Mouse (Mus musculus): ENCODE data around the gene Nnmt. TPM values are rescaled to one million over a fixed set of nuclear protein-coding genes. Genes with fewer than 3 reads are reported as not detected.

Gene Nnmt
- polyA plus RNA-seq, 1 experiment from 2014 or later, result 13.3 TPM

DNA sequence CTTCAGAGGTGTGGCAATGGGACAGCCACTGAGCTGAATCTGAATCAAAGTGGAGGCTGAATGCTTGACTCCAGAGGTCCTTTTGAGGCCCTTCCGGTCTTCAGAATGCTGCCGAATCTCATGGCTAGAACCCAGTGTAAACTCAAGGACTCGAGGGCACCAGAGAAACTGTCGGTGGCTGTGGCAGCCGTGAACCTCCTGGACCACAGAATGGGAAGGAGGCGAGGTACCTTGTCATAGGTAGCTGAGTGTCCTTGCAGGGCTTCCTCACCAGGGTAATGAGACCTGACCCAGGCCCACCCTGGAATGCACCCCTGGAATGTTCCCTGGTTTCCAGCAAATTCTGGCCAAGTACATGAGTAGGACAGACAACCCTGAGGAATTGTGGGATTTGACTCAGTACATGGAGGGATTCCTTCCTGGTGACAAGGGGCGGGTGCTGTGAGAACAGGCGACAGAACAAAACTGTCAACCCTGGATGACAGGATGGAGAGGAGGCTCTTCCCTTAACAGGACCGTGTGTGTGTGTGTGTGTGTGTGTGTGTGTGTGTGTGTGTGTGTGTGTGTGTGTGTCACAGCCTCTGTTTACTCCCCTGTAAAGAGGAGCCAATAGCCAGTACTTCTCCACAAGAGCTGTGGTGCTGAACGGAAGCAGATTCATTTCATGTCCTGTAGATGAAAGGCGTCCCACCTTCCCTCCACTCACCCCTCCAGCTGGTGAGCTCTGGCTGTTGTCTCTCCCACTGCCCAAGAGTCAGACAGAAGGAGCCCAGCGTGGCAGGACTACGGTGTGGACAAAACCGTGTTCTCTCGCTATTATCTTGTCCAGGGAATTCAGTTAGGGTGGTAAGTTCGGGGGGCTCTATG is 42.1 kb upstream of the Nnmt start:
- Histone ChIP-seq H3K4me2 (replicated peaks) (no peak overlapping the region), H3K9ac (no peak overlapping the region), H3K27ac (replicated peaks) (no peak overlapping the region), H3K4me1 (peaks cover 12% of the 10 kb centered on the region), H3K36me3 (no peaks in the 10 kb centered on the region), H3K27me3 (peaks cover 23% of the 10 kb centered on the region), H3K4me3 (replicated peaks) (no peak overlapping the region), H3K9me3 (replicated peaks) (no peaks in the 10 kb centered on the region; the same call in 1 of the 2 replicates)
- WGBS, result 49% methylated on average over 16 of the region's 16 CpGs
- no peak for ATAC-seq (ENCODE audit: insufficient number of reproducible peaks, low FRiP score, low TSS enrichment, low read depth)

DNA sequence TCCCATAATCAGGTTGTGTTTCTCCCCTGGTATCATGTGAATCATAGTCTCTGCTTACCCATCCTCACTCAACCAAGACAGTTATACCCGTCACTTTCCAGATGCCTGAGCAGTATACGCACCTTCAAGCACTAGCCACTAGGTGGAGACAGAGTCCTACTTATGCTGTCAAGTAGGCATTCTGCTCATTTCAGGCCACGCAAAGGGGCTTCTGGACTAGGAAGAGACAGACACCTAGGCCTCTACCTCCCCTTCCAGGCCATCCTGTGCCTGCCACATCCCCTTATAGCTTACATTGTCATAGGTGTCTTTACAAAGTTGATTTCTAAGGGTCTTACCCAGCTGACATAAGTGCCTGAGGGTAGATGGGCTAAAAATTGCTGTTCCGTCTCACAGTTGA is 41.3 kb upstream of the Nnmt start:
- no peak for ATAC-seq (ENCODE audit: insufficient number of reproducible peaks, low FRiP score, low TSS enrichment, low read depth)
- H3K4me2 ChIP-seq (replicated peaks), result no peak overlapping the region
- H3K4me1 ChIP-seq, result peaks cover 12% of the 10 kb centered on the region
- whole genome bisulfite sequencing, result 25% methylated on average over 4 of the region's 4 CpGs
- H3K27me3 ChIP-seq, result peaks cover 23% of the 10 kb centered on the region
- H3K9me3 ChIP-seq (replicated peaks), result no peaks in the 10 kb centered on the region; the same call in 1 of the 2 replicates
- no peak overlapping the region for H3K4me3 ChIP-seq (replicated peaks)
- H3K9ac ChIP-seq, result no peak overlapping the region
- no peaks in the 10 kb centered on the region for H3K36me3 ChIP-seq
- H3K27ac ChIP-seq (replicated peaks), result no peak overlapping the region

DNA sequence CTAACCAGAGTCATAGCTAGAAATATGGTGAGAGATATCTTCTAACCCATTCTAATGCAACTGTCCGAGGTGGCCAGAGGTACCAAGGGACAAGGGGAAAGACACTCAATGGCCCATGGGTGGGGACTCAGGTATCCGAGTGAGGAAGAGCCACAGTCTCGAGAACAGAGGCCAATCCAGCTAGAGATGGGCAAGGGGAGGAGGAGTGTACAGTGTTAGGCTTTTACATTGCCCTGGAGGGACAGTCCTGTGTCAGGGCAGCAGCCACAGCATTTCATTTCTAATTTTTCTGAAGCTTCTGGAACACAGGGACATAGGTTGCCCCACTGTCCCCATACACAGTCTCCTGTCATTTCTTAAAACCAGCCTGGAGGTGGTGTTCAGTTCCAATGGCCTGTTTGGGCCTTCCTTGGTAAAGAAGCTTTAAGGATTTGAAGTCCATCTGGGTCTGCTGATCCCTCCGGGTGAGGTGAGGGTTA is 40.7 kb upstream of the Nnmt start:
- H3K9me3 ChIP-seq (replicated peaks), result no peaks in the 10 kb centered on the region; the same call in 1 of the 2 replicates
- H3K4me2 ChIP-seq (replicated peaks), result no peak overlapping the region
- ATAC-seq (ENCODE audit: insufficient number of reproducible peaks, low FRiP score, low TSS enrichment, low read depth), result no peak
- no peaks in the 10 kb centered on the region for H3K36me3 ChIP-seq
- no peak overlapping the region for H3K9ac ChIP-seq
- H3K27ac ChIP-seq (replicated peaks), result no peak overlapping the region
- H3K4me1 ChIP-seq, result peaks cover 12% of the 10 kb centered on the region
- 47% methylated on average over 4 of the region's 4 CpGs for WGBS
- H3K4me3 ChIP-seq (replicated peaks), result no peak overlapping the region
- peaks cover 23% of the 10 kb centered on the region for H3K27me3 ChIP-seq

DNA sequence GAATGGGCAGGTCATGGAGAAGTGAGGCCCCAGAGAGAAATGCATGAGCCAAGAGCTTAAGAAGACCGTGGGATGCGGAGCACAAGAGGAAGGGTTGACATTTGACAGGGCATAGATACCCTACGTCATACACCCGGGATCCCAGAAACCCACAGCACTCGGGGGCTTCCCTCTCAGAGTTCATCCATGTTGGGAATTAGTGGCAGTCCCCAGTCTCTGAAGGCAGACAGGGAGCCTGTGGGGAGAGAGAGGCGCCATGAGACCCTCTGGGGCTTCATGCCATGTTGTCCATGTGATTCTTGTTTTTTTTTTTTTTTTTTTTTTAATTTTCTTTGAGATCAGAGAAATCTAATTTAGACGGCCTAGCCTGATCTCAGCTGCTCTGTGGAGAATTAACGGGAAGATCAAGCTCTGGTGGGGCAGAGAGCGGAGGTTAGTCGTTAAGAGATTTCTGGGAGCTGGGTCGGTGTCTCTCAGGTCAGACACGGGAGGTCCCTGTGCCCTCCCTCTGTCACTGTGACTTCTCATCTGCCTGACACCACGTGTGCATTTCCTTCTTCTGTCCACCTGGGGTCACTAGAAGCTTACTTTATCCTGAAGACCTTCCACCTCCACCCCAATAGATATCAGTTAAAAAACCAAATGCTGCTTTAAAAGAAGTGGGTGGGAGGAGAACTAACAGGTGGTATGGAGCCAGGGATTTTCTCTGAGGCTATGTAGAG is 40.1 kb upstream of the Nnmt start:
- no peak for ATAC-seq (ENCODE audit: insufficient number of reproducible peaks, low FRiP score, low TSS enrichment, low read depth)
- peaks cover 12% of the 10 kb centered on the region for H3K4me1 ChIP-seq
- no peak overlapping the region for H3K9ac ChIP-seq
- H3K27ac ChIP-seq (replicated peaks), result no peak overlapping the region
- no peak overlapping the region for H3K4me3 ChIP-seq (replicated peaks)
- H3K9me3 ChIP-seq (replicated peaks), result no peaks in the 10 kb centered on the region; the same call in 1 of the 2 replicates
- H3K27me3 ChIP-seq, result peaks cover 18% of the 10 kb centered on the region
- no peaks in the 10 kb centered on the region for H3K36me3 ChIP-seq
- WGBS, result 51% methylated on average over 13 of the region's 13 CpGs
- H3K4me2 ChIP-seq (replicated peaks), result no peak overlapping the region

DNA sequence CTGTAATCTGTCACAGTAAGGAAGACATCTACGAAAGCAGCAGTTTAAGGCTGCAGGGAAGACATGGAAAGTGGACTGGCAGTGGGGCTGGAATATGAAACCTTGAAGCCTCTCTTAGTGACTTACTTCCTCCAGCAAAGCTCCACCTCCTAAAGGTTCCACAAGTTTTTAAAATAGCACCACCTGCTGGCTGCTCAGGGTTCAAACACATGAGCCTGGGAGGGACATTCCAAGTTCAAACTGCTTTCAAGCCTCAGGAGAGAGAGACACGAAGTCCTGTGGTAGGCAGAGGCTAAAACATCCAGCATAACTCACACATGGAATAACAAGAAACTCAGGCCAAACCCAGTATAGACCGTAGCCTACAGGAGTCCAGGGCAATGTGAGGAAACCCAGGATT is 39.4 kb upstream of the Nnmt start:
- H3K27ac ChIP-seq (replicated peaks), result no peak overlapping the region
- peaks cover 7% of the 10 kb centered on the region for H3K4me1 ChIP-seq
- no peaks in the 10 kb centered on the region; the same call in 1 of the 2 replicates for H3K9me3 ChIP-seq (replicated peaks)
- ATAC-seq (ENCODE audit: insufficient number of reproducible peaks, low FRiP score, low TSS enrichment, low read depth), result no peak
- no peak overlapping the region for H3K9ac ChIP-seq
- peaks cover 18% of the 10 kb centered on the region; the same call in 1 of the 2 replicates for H3K27me3 ChIP-seq
- H3K4me3 ChIP-seq (replicated peaks), result no peak overlapping the region
- no peak overlapping the region for H3K4me2 ChIP-seq (replicated peaks)
- H3K36me3 ChIP-seq, result no peaks in the 10 kb centered on the region
- 76% methylated on average over 3 of the region's 3 CpGs for WGBS

DNA sequence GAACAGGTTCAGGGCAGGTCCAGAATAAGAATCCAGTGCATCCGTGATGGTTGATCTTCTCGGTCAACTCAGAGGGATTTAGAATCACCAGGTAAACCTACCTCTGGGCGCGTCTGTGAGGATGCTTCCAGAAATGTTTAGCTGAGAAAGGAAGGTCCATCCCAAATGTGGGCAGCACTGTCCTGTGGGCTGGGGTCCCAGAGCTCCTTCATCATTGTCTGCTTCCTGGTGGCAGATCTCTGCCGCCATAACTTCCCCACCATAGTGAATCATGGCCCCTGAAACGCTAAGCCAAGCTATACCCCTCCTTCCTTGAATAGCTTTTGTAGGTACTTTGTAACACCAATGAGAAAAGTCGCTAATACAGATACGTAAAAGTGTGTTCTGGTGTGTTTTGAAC is 36.7 kb upstream of the Nnmt start:
- Histone ChIP-seq H3K27me3 (no peaks in the 10 kb centered on the region), H3K4me2 (replicated peaks) (no peak overlapping the region), H3K9me3 (replicated peaks) (no peaks in the 10 kb centered on the region; the same call in 1 of the 2 replicates), H3K4me1 (no peaks in the 10 kb centered on the region), H3K4me3 (replicated peaks) (no peak overlapping the region), H3K27ac (replicated peaks) (no peak overlapping the region), H3K36me3 (no peaks in the 10 kb centered on the region), H3K9ac (no peak overlapping the region)
- no peak for ATAC-seq (ENCODE audit: insufficient number of reproducible peaks, low FRiP score, low TSS enrichment, low read depth)
- WGBS, result 90% methylated on average over 8 of the region's 8 CpGs

DNA sequence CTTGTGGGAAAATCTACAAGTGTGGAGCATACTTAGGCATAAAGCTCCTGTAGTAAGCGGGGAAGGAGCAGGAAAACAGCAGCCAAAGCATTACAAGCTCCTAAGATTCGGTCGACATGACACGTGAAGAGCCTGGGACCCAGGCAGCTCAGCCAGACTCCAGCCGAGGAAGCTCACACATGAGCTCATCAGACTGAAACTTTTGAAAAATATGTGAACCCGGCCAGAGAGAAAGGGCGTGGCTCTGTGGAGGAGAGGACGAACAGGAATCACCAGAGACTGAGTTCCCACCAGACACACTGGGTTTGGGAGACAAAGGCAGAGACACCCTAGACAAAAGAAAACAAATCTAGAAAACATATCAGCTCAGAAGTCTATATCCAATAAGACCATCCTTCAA is 35.9 kb upstream of the Nnmt start:
- no peaks in the 10 kb centered on the region; the same call in 1 of the 2 replicates for H3K9me3 ChIP-seq (replicated peaks)
- no peaks in the 10 kb centered on the region for H3K4me1 ChIP-seq
- H3K4me3 ChIP-seq (replicated peaks), result no peak overlapping the region
- no peak overlapping the region for H3K4me2 ChIP-seq (replicated peaks)
- no peak overlapping the region for H3K27ac ChIP-seq (replicated peaks)
- ATAC-seq (ENCODE audit: insufficient number of reproducible peaks, low FRiP score, low TSS enrichment, low read depth), result no peak
- 75% methylated on average over 8 of the region's 8 CpGs for WGBS
- H3K9ac ChIP-seq, result no peak overlapping the region
- no peaks in the 10 kb centered on the region for H3K36me3 ChIP-seq
- H3K27me3 ChIP-seq, result no peaks in the 10 kb centered on the region

DNA sequence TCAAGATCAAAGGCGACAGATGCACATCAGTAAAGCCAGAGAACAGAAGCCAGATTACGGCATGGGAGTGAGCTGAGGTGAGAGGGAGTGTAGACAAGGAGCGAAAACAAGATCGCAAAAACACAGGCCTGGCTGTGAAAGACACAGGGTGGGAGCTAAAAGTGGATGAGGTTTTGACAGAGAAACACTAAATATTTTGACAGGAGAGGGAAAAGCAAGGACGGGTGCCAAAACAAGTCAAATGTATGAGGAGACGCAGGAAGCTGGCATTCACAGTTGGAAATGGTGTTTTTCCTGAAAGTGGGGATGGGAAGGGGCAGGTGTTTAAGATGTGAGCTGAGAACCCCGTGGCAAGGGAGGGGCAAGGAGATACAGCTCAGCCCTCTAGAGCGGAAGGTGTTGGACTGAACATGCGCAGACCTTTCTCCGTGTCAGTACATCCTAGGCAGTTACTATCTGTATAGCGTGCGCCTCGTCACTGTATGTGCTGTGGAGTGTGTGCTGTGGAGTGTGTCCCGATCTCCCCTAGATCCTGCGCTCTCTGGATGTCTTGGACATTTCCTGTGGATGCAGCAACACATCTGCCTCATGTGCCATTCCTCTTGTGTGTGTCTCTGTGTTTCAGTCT is 33.3 kb upstream of the Nnmt start:
- H3K4me1 ChIP-seq, result no peaks in the 10 kb centered on the region
- no peaks in the 10 kb centered on the region for H3K9me3 ChIP-seq (replicated peaks)
- no peak overlapping the region for H3K4me2 ChIP-seq (replicated peaks)
- no peaks in the 10 kb centered on the region for H3K36me3 ChIP-seq
- H3K27me3 ChIP-seq, result peaks cover 5% of the 10 kb centered on the region; the same call in 1 of the 2 replicates
- 68% methylated on average over 15 of the region's 15 CpGs for WGBS
- no peak overlapping the region for H3K27ac ChIP-seq (replicated peaks)
- no peak overlapping the region for H3K9ac ChIP-seq
- no peak overlapping the region for H3K4me3 ChIP-seq (replicated peaks)
- ATAC-seq (ENCODE audit: insufficient number of reproducible peaks, low FRiP score, low TSS enrichment, low read depth), result no peak

DNA sequence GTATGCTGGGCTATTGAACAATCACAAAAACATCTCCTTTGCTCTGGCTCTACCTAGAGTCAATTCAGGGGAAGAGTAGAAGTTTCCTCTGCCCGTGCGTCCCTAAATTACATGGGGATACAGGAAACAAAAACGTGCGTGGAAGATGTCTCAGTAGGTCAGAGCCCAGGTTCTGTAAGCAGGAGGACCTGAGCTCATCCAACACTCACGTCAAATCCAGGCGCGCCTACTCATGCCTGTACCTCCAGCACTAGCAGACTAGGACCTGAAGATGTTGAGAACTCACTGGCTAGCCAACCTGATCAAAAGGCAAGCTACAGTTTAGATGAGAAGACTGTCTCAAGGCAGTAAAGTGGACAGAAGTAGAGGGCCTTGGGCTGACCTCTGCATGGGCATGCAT is 32.2 kb upstream of the Nnmt start:
- Histone ChIP-seq H3K4me1 (no peaks in the 10 kb centered on the region), H3K27ac (replicated peaks) (no peak overlapping the region), H3K27me3 (peaks cover 5% of the 10 kb centered on the region; the same call in 1 of the 2 replicates), H3K36me3 (no peaks in the 10 kb centered on the region), H3K4me3 (replicated peaks) (no peak overlapping the region), H3K4me2 (replicated peaks) (no peak overlapping the region), H3K9me3 (replicated peaks) (no peaks in the 10 kb centered on the region), H3K9ac (no peak overlapping the region)
- no peak for ATAC-seq (ENCODE audit: insufficient number of reproducible peaks, low FRiP score, low TSS enrichment, low read depth)
- 86% methylated on average over 7 of the region's 7 CpGs for WGBS

DNA sequence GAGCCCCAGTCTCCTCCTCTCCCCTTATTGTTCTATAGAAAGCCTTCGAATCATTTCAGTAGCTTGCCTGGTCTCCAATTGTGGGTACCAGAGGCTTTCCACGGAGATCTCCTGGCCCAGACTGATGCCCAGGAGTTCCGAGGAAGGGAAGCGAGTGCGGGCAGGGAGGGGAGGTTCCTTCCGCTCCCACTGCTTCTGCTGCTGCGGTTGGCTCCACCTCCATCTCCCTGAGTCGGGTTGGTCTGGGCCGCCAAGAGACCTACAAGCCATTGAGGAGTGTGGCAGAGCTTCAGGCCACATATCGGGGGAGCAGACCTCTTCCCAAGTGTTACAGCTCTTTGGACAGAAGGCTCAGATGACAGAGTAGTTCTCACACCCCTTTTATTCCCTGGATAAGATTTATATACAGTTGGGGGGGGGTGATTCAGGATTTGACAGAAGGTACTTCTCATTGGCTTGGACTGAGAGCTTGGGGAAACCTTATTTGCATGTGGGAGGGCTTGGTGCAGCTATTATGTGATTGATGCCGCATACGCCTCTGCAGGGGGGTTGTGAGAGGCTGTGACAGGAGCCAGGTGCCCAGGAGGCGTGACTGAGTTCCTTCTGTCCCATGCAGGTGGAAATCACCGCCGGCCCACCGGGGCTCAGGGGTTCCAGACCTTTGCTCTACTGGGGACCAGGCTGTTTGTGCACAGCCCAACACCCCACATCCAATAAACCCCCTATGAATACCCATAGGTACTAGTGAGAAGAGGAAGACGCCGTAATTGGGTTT is 30.8 kb upstream of the Nnmt start:
- Histone ChIP-seq H3K9me3 (replicated peaks) (no peaks in the 10 kb centered on the region), H3K27me3 (peaks cover 5% of the 10 kb centered on the region; the same call in 1 of the 2 replicates), H3K36me3 (no peaks in the 10 kb centered on the region), H3K4me2 (replicated peaks) (no peak overlapping the region), H3K4me1 (no peaks in the 10 kb centered on the region), H3K27ac (replicated peaks) (no peak overlapping the region), H3K9ac (no peak overlapping the region), H3K4me3 (replicated peaks) (no peak overlapping the region)
- ATAC-seq (ENCODE audit: insufficient number of reproducible peaks, low FRiP score, low TSS enrichment, low read depth), result no peak
- 39% methylated on average over 18 of the region's 18 CpGs for whole genome bisulfite sequencing

All from embryonic facial prominence, embryonic 15.5 days (tissue).